Mouse (Mus musculus) thymus, adult 2 months (tissue): ENCODE data around the gene Grhl3.

Experiments
- CTCF ChIP-seq: fragments of 200-500 bp; IDR thresholded peaks from 2 replicates; pipeline ENCODE4 v1.5.1; 2012; ENCODE audit warnings: mild to moderate bottlenecking, control low read depth, low read length, moderate library complexity, borderline replicate concordance; ENCODE audit not compliant: control insufficient read depth, poor library complexity, insufficient read depth; ENCODE audit errors: extremely low read depth
- POLR2A ChIP-seq: fragments of 200-500 bp; IDR thresholded peaks from 2 replicates; pipeline ENCODE4 v1.6.1; 2012; ENCODE audit warnings: mild to moderate bottlenecking, low read length, control low read depth, moderate library complexity; ENCODE audit not compliant: control insufficient read depth, poor library complexity, insufficient read depth; ENCODE audit errors: extremely low read depth

- TF ChIP-seq POLR2A (no peak), CTCF (no peak)
Observed at GRCm38 (mm10) chr4:135507547-135508350, 65.7 kb downstream of the Grhl3 start.
